Mouse (Mus musculus) liver, embryonic 16.5 days (tissue): Measurements from ENCODE around the gene Fbxl12. TPM values are rescaled to one million over a fixed set of nuclear protein-coding genes. Genes with fewer than 3 reads are reported as not detected.
"Not testable (repeated sequence)": the region's sequence is repeated elsewhere in the genome, so short reads cannot be mapped to it uniquely, and the experiment has no call there.

Source experiments
- ATAC-seq: fragments of 200-750 bp; cut with Nextera tagmentation; 2 replicates; pipeline ENCODE4 v1.8.0; 2017; ENCODE audit warnings: low read depth, mild to moderate bottlenecking, moderate number of reproducible peaks, moderate library complexity
- H3K27ac ChIP-seq: fragments of 300-500 bp; sonication (generic); 2 replicates; pipeline ENCODE4 v1.5.1; 2014; ENCODE audit warnings: mild to moderate bottlenecking, low read length
- H3K27me3 ChIP-seq: fragments of 300-500 bp; sonication (generic); 2 replicates; pipeline ENCODE4 v1.6.1; 2014; ENCODE audit warnings: low read depth, low read length, mixed read lengths; ENCODE audit not compliant: control insufficient read depth, insufficient read depth
- H3K36me3 ChIP-seq: fragments of 300-500 bp; sonication (generic); 2 replicates; pipeline ENCODE4 v1.6.1; 2014; ENCODE audit warnings: mild to moderate bottlenecking; ENCODE audit not compliant: control insufficient read depth, insufficient read depth
- H3K4me1 ChIP-seq: fragments of 300-500 bp; sonication (generic); 2 replicates; pipeline ENCODE4 v1.6.1; 2014; ENCODE audit warnings: low read depth, low read length, mixed read lengths; ENCODE audit not compliant: control insufficient read depth
- H3K4me2 ChIP-seq: fragments of 300-500 bp; sonication (generic); 2 replicates; pipeline ENCODE4 v1.6.1; 2014; ENCODE audit warnings: low read depth, low read length, mixed read lengths
- H3K4me3 ChIP-seq: fragments of 300-500 bp; sonication (generic); 2 replicates; pipeline ENCODE4 v1.5.1; 2014; ENCODE audit warnings: low read depth, mild to moderate bottlenecking, low read length
- H3K9ac ChIP-seq: fragments of 300-500 bp; sonication (generic); 2 replicates; pipeline ENCODE4 v1.6.1; 2014; ENCODE audit warnings: low read depth, low read length
- H3K9me3 ChIP-seq: fragments of 300-500 bp; sonication (generic); replicated peaks from 2 replicates; pipeline ENCODE4 v1.6.1; 2016; ENCODE audit warnings: low read length; ENCODE audit not compliant: control insufficient read depth
- WGBS: fragments of 180-500 bp; shearing (Covaris S2); extraction: QIAGEN DNeasy Blood & Tissue Kit; methylation state at CpG from one replicate; pipeline ENCODE4 v1.1.7; 2014; ENCODE audit not compliant: insufficient replicate concordance; 5-methylcytosine and 5-hydroxymethylcytosine counted together
- polyA plus RNA-seq: library from polyadenylated mRNA; unstranded; fragments of >200 nt; fragmentation: Nextera tagmentation; extraction: Ambion mirVana; gene quantifications from 2 replicates; pipeline ENCODE4 v1.2.1, GENCODE M21; 2015

The Fbxl12 gene
- polyA plus RNA-seq, 1 experiment from 2014 or later, result 5.9 TPM

DNA sequence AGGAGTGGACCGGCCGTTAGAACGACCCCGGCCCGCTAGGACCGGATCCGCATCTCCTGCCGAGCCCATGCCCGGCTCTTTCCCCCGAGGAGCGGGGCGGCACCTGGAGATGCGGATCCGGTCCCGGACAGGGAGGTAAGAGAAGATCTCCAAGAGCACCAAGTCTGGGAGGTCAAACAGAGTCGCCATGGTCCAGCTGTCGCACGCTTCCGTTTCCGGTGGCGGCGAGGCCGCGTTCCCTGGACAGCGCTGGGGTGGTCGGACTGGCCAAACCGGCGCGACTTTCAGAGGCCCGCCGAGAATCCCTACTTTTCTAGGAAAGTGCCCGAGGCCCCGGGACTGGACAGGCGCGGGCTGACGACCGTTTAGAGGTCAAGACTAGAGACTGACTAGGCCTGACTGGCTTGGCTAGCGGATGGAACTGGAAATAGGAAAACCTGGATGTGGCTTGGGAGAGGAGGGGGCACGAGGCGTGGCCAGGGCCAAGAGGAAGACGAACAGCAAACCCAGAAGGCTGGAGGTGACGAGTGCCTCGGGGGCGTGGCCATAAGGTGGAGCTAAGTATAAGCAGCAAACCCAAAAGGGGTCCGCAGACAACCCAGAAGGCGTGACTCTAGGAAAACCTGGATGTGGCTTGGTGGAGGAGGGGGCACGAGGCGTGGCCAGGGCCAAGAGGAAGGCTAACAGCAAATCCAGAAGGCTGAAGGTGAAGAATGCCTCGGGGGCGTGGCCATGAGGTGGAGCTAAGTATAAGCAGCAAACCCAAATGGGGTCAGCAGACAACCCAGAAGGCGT is 2.3 kb downstream of the Fbxl12 start, which contains the start of gene Ubl5:
TSS of gene Ubl5 (plus strand) at position 778 of the 795 bp plus-strand sequence.
- Histone ChIP-seq H3K4me1 (peaks cover 33% of the 10 kb centered on the region), H3K4me3 (peak within 1 kb of the TSS; percentile 71), H3K36me3 (peaks cover 7% of the 10 kb centered on the region), H3K27me3 (no peaks in the 10 kb centered on the region), H3K4me2 (peak within 1 kb of the TSS; percentile 99), H3K27ac (peak within 1 kb of the TSS; percentile 83), H3K9me3 (no peaks in the 10 kb centered on the region), H3K9ac (peak within 1 kb of the TSS; percentile 92)
- peak; percentile 77 for ATAC-seq
- 1% methylated on average over 51 of the region's 51 CpGs for WGBS

DNA sequence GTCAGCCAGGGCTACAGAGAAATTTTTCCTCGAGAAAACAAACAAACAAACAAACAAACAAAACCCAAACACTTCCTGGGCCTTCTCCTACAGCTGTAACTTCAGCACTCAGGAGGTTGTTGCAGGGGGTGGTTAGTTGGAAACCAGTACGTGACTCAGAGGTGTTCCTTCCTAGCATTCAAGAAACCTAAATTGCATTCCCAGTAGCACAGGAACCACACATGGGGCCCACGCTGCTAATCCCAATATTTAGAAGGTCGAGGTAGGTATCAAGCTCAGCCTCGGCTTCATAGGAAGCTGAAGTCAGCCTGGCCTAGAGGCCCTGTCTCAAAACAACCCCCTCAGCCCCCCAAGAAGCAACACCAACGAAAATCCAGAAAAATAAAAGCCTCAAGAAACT is 3.1 kb downstream of the Fbxl12 start:
- no peaks in the 10 kb centered on the region for H3K9me3 ChIP-seq
- WGBS, result 22% methylated on average over 6 of the region's 6 CpGs
- peaks cover 33% of the 10 kb centered on the region for H3K4me1 ChIP-seq
- H3K27ac ChIP-seq, result no peak overlapping the region
- H3K9ac ChIP-seq, result peak overlapping the region; percentile 92
- H3K27me3 ChIP-seq, result no peaks in the 10 kb centered on the region
- no peak for ATAC-seq
- H3K4me2 ChIP-seq, result peak overlapping the region; percentile 99
- peak overlapping the region; percentile 71 for H3K4me3 ChIP-seq
- H3K36me3 ChIP-seq, result peaks cover 7% of the 10 kb centered on the region

- no peak overlapping the region for H3K4me3 ChIP-seq
- H3K9ac ChIP-seq, result no peak overlapping the region
- H3K27me3 ChIP-seq, result no peaks in the 10 kb centered on the region
- 74% methylated on average over 4 of the region's 4 CpGs for WGBS
- no peak overlapping the region for H3K27ac ChIP-seq
- no peak for ATAC-seq
- no peaks in the 10 kb centered on the region for H3K9me3 ChIP-seq
- H3K36me3 ChIP-seq, result peaks cover 7% of the 10 kb centered on the region
- H3K4me2 ChIP-seq, result no peak overlapping the region
- H3K4me1 ChIP-seq, result peaks cover 27% of the 10 kb centered on the region
Measured at GRCm38 (mm10) chr9:20639486-20639885, 5.1 kb downstream of the Fbxl12 start.

DNA sequence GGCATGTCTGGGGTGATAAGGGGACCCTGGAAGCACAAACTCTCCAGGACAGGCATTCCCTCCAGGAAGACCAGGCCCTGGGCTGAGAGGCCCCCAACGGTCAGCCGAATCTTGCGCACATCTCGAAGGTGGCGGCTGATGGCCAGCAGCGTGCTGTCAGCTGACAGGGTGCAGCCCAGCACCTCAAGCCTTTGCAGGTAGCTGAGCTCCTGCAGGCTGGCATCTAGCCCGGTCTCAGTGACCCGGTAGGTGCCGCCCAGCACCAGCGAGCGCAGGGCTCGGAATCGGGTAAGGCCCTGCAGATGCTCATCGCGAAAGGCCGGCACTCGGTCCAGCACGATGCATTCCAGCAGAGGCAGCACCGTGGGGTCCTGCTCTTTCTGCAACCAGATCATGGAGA is 6.0 kb downstream of the Fbxl12 start:
- H3K27me3 ChIP-seq, result no peaks in the 10 kb centered on the region
- no peak overlapping the region for H3K4me2 ChIP-seq
- H3K9me3 ChIP-seq, result no peaks in the 10 kb centered on the region
- no peak overlapping the region for H3K27ac ChIP-seq
- 87% methylated on average over 19 of the region's 19 CpGs for WGBS
- H3K4me3 ChIP-seq, result no peak overlapping the region
- H3K9ac ChIP-seq, result no peak overlapping the region
- H3K4me1 ChIP-seq, result peaks cover 23% of the 10 kb centered on the region
- H3K36me3 ChIP-seq, result peaks cover 7% of the 10 kb centered on the region
- no peak for ATAC-seq

- 63% methylated on average over 2 of the region's 2 CpGs for WGBS
- H3K9ac ChIP-seq, result no peak overlapping the region
Measured at GRCm38 (mm10) chr9:20636790-20637189, 7.8 kb downstream of the Fbxl12 start.

DNA sequence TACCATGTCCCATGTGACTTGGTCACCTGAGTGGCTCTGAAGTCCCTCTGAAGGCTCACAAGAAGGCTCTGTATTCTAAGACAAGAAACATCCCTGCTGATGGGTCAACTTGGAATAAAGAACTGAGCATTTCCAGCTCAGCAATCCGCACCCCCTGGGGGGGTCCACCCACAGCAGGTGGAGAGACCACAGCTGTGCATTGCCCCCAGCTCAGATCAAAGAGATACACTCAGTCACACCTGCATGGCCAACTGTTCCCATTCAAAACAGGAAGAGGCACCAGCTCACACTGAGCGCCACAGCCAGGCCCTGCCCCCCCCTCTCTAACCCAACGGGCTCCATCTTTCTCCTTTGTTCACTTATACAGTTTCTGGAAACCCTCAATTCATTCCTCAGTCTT is 8.3 kb downstream of the Fbxl12 start:
- Histone ChIP-seq H3K9ac (no peak overlapping the region), H3K27ac (no peak overlapping the region), H3K4me1 (peaks cover 2% of the 10 kb centered on the region), H3K4me3 (no peak overlapping the region), H3K9me3 (no peaks in the 10 kb centered on the region), H3K4me2 (no peak overlapping the region), H3K27me3 (no peaks in the 10 kb centered on the region), H3K36me3 (peaks cover 7% of the 10 kb centered on the region)
- 59% methylated on average over 3 of the region's 3 CpGs for WGBS
- peak; percentile 27; the same call in 1 of the 2 replicates for ATAC-seq

More at GRCm38 (mm10) chr9:20636790-20637189, 7.8 kb downstream of the Fbxl12 start:
- peaks cover 7% of the 10 kb centered on the region for H3K36me3 ChIP-seq
- no peaks in the 10 kb centered on the region for H3K9me3 ChIP-seq
- H3K4me2 ChIP-seq, result no peak overlapping the region
- H3K4me3 ChIP-seq, result no peak overlapping the region
- no peak for ATAC-seq
- no peak overlapping the region for H3K27ac ChIP-seq
- no peaks in the 10 kb centered on the region for H3K27me3 ChIP-seq
- peaks cover 7% of the 10 kb centered on the region for H3K4me1 ChIP-seq

- H3K4me3 ChIP-seq, H3K4me1 ChIP-seq, ATAC-seq, H3K9me3 ChIP-seq, H3K36me3 ChIP-seq, H3K27ac ChIP-seq, H3K9ac ChIP-seq, H3K4me2 ChIP-seq, H3K27me3 ChIP-seq: not testable (repeated sequence)
- WGBS, result 76% methylated on average over 8 of the region's 8 CpGs
Measured at GRCm38 (mm10) chr9:20635676-20636075, 8.9 kb downstream of the Fbxl12 start.

DNA sequence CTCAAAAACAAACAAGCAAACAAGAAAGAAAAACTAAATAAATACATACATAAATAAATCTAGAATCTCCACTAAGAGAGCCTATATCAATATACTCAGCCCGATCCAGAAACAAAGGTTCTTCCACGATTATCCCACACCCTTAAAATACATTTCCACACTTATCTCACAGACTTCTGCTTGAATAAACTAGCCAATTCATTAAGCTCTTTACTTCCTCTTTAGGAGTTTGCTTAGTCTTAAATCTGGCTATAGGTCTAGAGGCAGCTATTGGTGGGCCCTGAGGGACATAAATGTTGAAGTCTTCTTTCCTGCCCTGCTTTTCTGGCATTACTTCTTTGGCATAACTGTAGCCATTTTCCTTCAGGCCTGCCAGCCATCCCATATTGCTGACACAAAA is 13.2 kb downstream of the Fbxl12 start:
- WGBS, result 80% methylated on average over 2 of the region's 2 CpGs
- H3K9me3 ChIP-seq, result no peaks in the 10 kb centered on the region
- no peak overlapping the region for H3K9ac ChIP-seq
- no peak for ATAC-seq
- no peaks in the 10 kb centered on the region for H3K4me1 ChIP-seq
- H3K4me3 ChIP-seq, result no peak overlapping the region
- no peaks in the 10 kb centered on the region for H3K36me3 ChIP-seq
- no peaks in the 10 kb centered on the region for H3K27me3 ChIP-seq
- no peak overlapping the region for H3K27ac ChIP-seq
- no peak overlapping the region for H3K4me2 ChIP-seq

DNA sequence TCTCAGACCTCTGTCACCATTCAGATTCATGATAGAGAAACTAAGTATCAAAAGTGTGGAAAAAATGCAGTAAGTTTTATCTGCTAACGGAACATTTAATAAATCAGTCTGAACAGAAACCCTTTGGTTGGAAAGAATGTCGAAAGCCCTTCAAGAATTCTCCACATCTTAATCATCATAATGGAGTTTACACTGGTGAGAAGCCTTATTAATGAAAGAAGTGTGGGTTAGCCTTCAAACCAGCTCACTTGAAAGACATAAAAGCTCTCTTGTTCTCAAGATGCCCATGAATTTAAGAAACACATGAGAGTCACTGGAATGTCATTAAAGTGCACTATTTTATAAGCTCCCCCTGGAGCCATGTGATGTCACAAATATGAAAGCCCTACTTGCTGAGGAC is 27.9 kb downstream of the Fbxl12 start:
- no peaks in the 10 kb centered on the region for H3K9me3 ChIP-seq
- H3K27me3 ChIP-seq, result no peaks in the 10 kb centered on the region
- no peak overlapping the region for H3K27ac ChIP-seq
- no peaks in the 10 kb centered on the region for H3K4me1 ChIP-seq
- no peak overlapping the region for H3K9ac ChIP-seq
- H3K4me3 ChIP-seq, result no peak overlapping the region
- 71% methylated on average over 2 of the region's 2 CpGs for WGBS
- H3K4me2 ChIP-seq, result no peak overlapping the region
- H3K36me3 ChIP-seq, result no peaks in the 10 kb centered on the region
- no peak for ATAC-seq
